Mouse (Mus musculus) bone marrow macrophage, adult 2 months (primary cell): ENCODE results near the gene Krtap3-2.

ENCODE experiments used
- CTCF ChIP-seq: IDR thresholded peaks from 2 replicates; pipeline ENCODE4 v1.5.1; 2012; ENCODE audit warnings: low read depth, mild to moderate bottlenecking, low read length, moderate library complexity
- POLR2A ChIP-seq: IDR thresholded peaks from 2 replicates; pipeline ENCODE4 v1.6.1; 2012; ENCODE audit warnings: mild to moderate bottlenecking, low read depth, low read length, borderline replicate concordance

DNA sequence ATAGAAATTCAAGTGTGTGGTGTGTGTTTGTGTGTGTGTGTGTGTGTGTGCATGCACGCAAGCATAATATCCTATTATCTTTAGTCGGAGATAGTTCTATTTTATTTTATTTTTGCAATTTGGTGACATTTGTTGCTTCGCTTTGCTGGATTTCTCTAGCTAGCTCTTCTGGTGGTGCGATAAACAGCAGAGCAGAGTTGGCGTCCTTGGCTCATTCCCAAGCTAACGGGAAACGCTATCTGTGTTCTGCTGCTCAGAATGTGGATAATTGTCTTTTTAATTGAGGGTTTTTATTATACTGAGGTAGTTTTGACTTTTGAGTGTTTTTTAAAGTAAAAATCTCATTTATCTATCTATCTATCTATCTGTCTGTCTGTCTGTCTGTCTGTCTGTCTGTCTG lies 28.4 kb upstream of the Krtap3-2 start:
- no peak for TF ChIP-seq CTCF
- TF ChIP-seq POLR2A: no peak
